Mouse (Mus musculus): ENCODE data around the gene Ngef. TPM values are rescaled to one million over a fixed set of nuclear protein-coding genes. Genes with fewer than 3 reads are reported as not detected.

The Ngef gene
- total and polyA plus RNA-seq, 3 experiments: 0.16 TPM; not detected in 2

DNA sequence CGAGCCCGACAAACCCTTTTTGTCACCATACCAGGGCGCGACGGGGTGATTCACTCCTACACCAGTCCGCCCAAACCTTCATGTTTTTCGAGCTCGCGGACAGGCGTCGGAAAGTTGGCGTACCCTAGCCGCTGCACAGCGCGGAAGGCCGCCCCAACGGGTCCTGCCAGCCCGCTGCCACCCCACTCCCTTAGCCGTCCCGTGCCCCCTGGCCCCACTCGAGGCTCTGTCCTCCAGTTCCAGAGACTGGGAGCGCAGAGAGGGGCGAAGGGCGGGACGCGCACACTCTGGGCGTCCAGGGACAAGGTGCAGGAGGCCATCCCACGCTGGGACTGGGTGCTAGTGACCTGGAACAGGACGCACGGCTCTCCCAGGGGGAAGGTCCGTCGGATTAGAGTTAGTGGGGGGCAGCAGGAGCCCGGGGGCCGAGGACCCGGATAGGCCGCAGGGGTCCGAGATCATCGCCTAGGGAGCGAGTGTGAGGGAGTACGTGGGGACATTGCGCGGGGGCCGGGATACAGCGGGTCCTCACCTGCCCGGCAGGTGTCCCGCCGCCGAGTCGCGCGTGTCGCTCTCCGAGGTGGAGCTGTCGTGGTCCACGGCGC, 64.0 kb downstream of the Ngef start, which contains the start of gene Neu2:
TSS of gene Neu2 (plus strand) at position 329 of the 605 bp plus-strand sequence.
- ATAC-seq (ENCODE audit: extremely low read depth, insufficient number of reproducible peaks, low FRiP score, poor library complexity, severe bottlenecking) (no peak), DNase-seq (ENCODE audit: low spot score) (no peak)
- H3K36me3 ChIP-seq (replicated peaks): no peaks in the 10 kb centered on the region
- peaks cover 9% of the 10 kb centered on the region for H3K9me3 ChIP-seq (replicated peaks)
- H3K27me3 ChIP-seq (ENCODE audit: insufficient read depth, low read length): peaks cover 24% of the 10 kb centered on the region; the same call in 1 of the 2 replicates
- TF ChIP-seq TAL1 (conservative IDR thresholded peaks at IDR 0.05; ENCODE audit: low read depth, low read length): no peak
- TF ChIP-seq CTCF (IDR thresholded peaks at IDR 0.05; ENCODE audit: low read depth, low read length): no peak
- TF ChIP-seq GATA1 (IDR thresholded peaks at IDR 0.05; ENCODE audit: borderline replicate concordance, low read length): no peak
- TF ChIP-seq POLR2AphosphoS5 (IDR thresholded peaks at IDR 0.05; ENCODE audit: insufficient replicate concordance, low read depth, low read length): no peak
- no peak for TF ChIP-seq GATA2 (IDR thresholded peaks at IDR 0.05; ENCODE audit: borderline replicate concordance, low read depth, low read length)
- no peaks in the 10 kb centered on the region for H3K4me1 ChIP-seq (ENCODE audit: insufficient read depth, low read depth, low read length)
- no peak within 1 kb of the TSS for H3K4me3 ChIP-seq (ENCODE audit: low read depth, low read length)

DNA sequence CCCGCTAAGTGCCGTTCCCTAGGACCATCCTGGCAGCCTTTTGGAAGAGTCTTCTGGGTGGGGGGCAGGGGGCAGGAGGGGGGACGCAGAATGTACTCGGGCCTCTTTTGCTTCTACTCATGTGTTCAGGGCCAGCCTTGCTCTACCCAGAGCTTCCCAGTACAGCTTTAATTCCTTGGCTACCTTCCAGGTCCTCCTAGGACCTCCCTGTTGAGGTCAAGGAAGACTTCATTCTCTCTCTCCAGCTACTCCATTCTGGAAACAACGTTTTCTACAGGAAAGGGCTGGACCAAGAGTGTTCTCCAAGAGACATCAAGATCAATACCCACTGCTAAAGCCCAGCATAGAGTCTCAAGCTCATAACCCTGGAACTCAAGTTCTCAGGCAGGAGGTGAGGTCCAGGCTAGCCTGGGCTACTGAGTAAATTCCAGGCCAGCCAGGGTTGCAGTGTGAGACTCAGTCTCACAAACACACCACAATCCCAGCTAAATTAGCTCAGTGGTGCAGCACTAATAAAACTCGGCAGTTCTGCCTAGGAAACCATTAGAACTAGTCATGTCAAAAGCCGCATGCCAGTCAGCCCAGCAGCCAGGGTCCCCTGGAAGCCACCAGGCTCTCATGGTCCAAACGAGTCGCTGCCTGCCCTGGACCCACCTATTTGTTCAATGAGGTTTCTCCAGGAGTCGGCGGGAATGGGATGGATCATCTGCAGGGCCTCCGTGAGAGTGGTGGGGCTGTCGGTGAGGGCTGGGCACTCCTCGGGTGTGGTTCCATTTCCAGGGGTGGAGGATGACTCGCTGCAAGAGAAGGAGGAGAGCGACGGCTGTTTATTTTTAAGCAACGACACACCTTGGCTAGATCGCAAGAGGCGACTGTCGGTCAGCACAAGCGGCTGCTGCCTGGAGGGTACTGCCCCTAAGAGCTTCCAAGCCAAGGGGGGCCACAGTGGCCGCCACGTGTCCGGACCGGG, 64.8 kb downstream of the Ngef start:
- ATAC-seq (ENCODE audit: extremely low read depth, insufficient number of reproducible peaks, low FRiP score, poor library complexity, severe bottlenecking): no peak
- TF ChIP-seq POLR2AphosphoS5 (IDR thresholded peaks at IDR 0.05; ENCODE audit: insufficient replicate concordance, low read depth, low read length): no peak
- no peak for TF ChIP-seq TAL1 (conservative IDR thresholded peaks at IDR 0.05; ENCODE audit: low read depth, low read length)
- no peak for TF ChIP-seq GATA1 (IDR thresholded peaks at IDR 0.05; ENCODE audit: borderline replicate concordance, low read length)
- TF ChIP-seq CTCF (IDR thresholded peaks at IDR 0.05; ENCODE audit: low read depth, low read length): no peak
- no peak overlapping the region for H3K4me3 ChIP-seq (ENCODE audit: low read depth, low read length)

DNA sequence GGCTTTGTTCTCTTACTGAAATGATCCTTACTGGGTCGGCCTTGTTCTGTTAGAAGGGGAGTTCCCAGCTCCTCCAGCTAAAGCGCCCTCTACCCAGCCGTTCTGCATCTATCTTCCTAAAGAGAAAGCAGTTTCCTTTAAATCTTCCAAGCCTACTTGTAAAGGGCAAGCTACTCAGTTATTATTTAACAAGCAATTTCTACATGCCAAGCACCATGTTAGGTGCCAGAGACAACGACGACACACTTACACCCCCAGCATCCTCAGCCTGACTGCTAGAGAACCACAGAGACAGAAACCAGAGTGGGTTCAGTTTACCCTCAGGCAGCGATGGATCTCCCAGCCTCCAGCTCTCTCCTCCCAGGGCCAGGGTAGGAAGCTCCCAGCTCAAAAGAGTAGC, 65.8 kb downstream of the Ngef start:
- H3K27me3 ChIP-seq (ENCODE audit: insufficient read depth, low read length): peaks cover 26% of the 10 kb centered on the region; the same call in 1 of the 2 replicates
- DNase-seq (ENCODE audit: low spot score): no peak
- H3K4me1 ChIP-seq (ENCODE audit: insufficient read depth, low read depth, low read length): no peaks in the 10 kb centered on the region
- peaks cover 9% of the 10 kb centered on the region for H3K9me3 ChIP-seq (replicated peaks)
- H3K4me3 ChIP-seq (ENCODE audit: low read depth, low read length): no peak overlapping the region
- H3K36me3 ChIP-seq (replicated peaks): no peaks in the 10 kb centered on the region
- ATAC-seq (ENCODE audit: extremely low read depth, insufficient number of reproducible peaks, low FRiP score, poor library complexity, severe bottlenecking): no peak
- TF ChIP-seq TAL1 (conservative IDR thresholded peaks at IDR 0.05; ENCODE audit: low read depth, low read length) (no peak), CTCF (IDR thresholded peaks at IDR 0.05; ENCODE audit: low read depth, low read length) (no peak), GATA2 (IDR thresholded peaks at IDR 0.05; ENCODE audit: borderline replicate concordance, low read depth, low read length) (no peak), POLR2AphosphoS5 (IDR thresholded peaks at IDR 0.05; ENCODE audit: insufficient replicate concordance, low read depth, low read length) (no peak), GATA1 (IDR thresholded peaks at IDR 0.05; ENCODE audit: borderline replicate concordance, low read length) (no peak)

More for the DNA sequence above, 64.8 kb downstream of the Ngef start:
- no peaks in the 10 kb centered on the region for H3K36me3 ChIP-seq (replicated peaks)
- peaks cover 26% of the 10 kb centered on the region; the same call in 1 of the 2 replicates for H3K27me3 ChIP-seq (ENCODE audit: insufficient read depth, low read length)
- H3K9me3 ChIP-seq (replicated peaks): peaks cover 9% of the 10 kb centered on the region
- H3K4me1 ChIP-seq (ENCODE audit: insufficient read depth, low read depth, low read length): no peaks in the 10 kb centered on the region
- no peak for DNase-seq (ENCODE audit: low spot score)

DNA sequence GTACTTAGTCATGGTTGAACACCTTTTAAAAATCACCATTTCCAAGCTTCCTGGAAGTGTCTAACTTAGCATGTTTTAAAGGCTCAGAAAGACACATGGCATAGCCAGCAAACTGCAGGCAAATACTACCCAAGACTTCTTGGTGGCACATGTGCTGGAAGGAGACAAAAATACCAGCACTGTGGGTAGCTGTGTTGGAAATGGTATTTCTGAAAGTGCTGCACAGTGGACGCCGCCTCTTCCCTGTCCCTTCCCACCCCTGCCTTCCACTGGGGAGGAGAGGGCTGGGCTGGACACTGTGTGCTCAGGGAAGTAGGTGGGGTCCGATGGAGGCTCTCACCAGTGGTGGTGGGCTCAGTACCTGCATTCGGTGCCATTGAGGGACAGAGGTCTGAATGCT, 68.1 kb downstream of the Ngef start:
- DNase-seq (ENCODE audit: low spot score): no peak
- Histone ChIP-seq H3K4me3 (ENCODE audit: low read depth, low read length) (no peak overlapping the region), H3K36me3 (replicated peaks) (no peaks in the 10 kb centered on the region), H3K9me3 (replicated peaks) (peaks cover 9% of the 10 kb centered on the region), H3K4me1 (ENCODE audit: insufficient read depth, low read depth, low read length) (no peaks in the 10 kb centered on the region), H3K27me3 (ENCODE audit: insufficient read depth, low read length) (peaks cover 30% of the 10 kb centered on the region; the same call in 1 of the 2 replicates)
- TF ChIP-seq TAL1 (conservative IDR thresholded peaks at IDR 0.05; ENCODE audit: low read depth, low read length): no peak
- TF ChIP-seq GATA2 (IDR thresholded peaks at IDR 0.05; ENCODE audit: borderline replicate concordance, low read depth, low read length): no peak
- no peak for TF ChIP-seq GATA1 (IDR thresholded peaks at IDR 0.05; ENCODE audit: borderline replicate concordance, low read length)
- no peak for TF ChIP-seq POLR2AphosphoS5 (IDR thresholded peaks at IDR 0.05; ENCODE audit: insufficient replicate concordance, low read depth, low read length)
- no peak for TF ChIP-seq CTCF (IDR thresholded peaks at IDR 0.05; ENCODE audit: low read depth, low read length)
- no peak for ATAC-seq (ENCODE audit: extremely low read depth, insufficient number of reproducible peaks, low FRiP score, poor library complexity, severe bottlenecking)

DNA sequence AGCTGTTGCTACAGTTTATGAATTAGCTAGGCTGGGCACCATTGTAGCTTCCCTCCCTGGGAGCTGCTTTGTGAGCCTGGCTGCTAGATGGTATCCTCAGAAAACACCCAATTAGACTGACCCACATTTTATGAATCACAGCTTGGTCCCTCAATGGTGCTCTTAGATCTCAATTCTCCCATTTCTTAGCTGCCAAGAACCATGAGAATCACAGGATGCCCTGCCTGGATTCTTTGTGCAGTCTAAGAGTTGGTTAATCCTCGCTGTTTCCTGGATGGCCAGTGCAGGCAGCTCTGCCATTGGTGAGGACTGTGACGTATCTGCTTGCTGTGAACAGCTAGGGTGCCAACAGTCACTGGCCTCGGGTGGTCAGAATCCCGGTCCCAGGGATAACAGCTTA, 80.1 kb downstream of the Ngef start:
- no peaks in the 10 kb centered on the region for H3K36me3 ChIP-seq (replicated peaks)
- no peak overlapping the region for H3K4me3 ChIP-seq (ENCODE audit: low read depth, low read length)
- H3K9me3 ChIP-seq (replicated peaks): no peaks in the 10 kb centered on the region
- TF ChIP-seq CTCF (IDR thresholded peaks at IDR 0.05; ENCODE audit: low read depth, low read length) (no peak), GATA2 (IDR thresholded peaks at IDR 0.05; ENCODE audit: borderline replicate concordance, low read depth, low read length) (no peak), POLR2AphosphoS5 (IDR thresholded peaks at IDR 0.05; ENCODE audit: insufficient replicate concordance, low read depth, low read length) (no peak), TAL1 (conservative IDR thresholded peaks at IDR 0.05; ENCODE audit: low read depth, low read length) (no peak), GATA1 (IDR thresholded peaks at IDR 0.05; ENCODE audit: borderline replicate concordance, low read length) (no peak)
- DNase-seq (ENCODE audit: low spot score): no peak
- H3K4me1 ChIP-seq (ENCODE audit: insufficient read depth, low read depth, low read length): no peaks in the 10 kb centered on the region
- peaks cover 39% of the 10 kb centered on the region for H3K27me3 ChIP-seq (ENCODE audit: insufficient read depth, low read length)
- no peak for ATAC-seq (ENCODE audit: extremely low read depth, insufficient number of reproducible peaks, low FRiP score, poor library complexity, severe bottlenecking)

DNA sequence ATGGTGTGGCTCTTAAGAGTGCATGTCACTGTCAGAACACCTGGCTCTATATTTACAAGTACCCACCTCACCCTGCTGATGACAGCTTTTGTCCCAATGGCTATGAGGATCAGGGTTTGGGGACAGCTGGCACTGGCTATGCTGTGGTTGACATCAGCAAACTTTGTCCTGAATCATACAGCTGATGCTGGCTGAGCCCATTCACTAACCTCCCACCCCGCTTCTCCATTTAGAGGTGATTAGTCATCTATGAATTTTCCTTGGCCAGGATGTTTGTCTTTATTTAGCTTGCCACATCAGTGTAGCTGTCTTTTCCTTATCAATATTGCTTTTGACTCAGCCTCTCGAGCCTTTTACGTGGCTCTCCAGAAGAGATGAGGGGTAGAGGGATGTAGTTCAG, 81.4 kb downstream of the Ngef start:
- Histone ChIP-seq H3K4me3 (ENCODE audit: low read depth, low read length) (no peak overlapping the region), H3K36me3 (replicated peaks) (no peaks in the 10 kb centered on the region), H3K9me3 (replicated peaks) (no peaks in the 10 kb centered on the region), H3K27me3 (ENCODE audit: insufficient read depth, low read length) (peaks cover 43% of the 10 kb centered on the region), H3K4me1 (ENCODE audit: insufficient read depth, low read depth, low read length) (no peaks in the 10 kb centered on the region)
- DNase-seq (ENCODE audit: low spot score) (no peak), ATAC-seq (ENCODE audit: extremely low read depth, insufficient number of reproducible peaks, low FRiP score, poor library complexity, severe bottlenecking) (no peak)
- TF ChIP-seq GATA2 (IDR thresholded peaks at IDR 0.05; ENCODE audit: borderline replicate concordance, low read depth, low read length) (no peak), POLR2AphosphoS5 (IDR thresholded peaks at IDR 0.05; ENCODE audit: insufficient replicate concordance, low read depth, low read length) (no peak)
